Mouse (Mus musculus) ES-E14 (cell line): Measurements from ENCODE around the gene Phkb.

Experiments used
- CHD2 ChIP-seq: IDR thresholded peaks from 2 replicates; pipeline ENCODE4 v1.6.1; 2014; ENCODE audit warnings: mild to moderate bottlenecking, low read depth, low read length, inconsistent platforms
- HCFC1 ChIP-seq: IDR thresholded peaks from 2 replicates; pipeline ENCODE4 v1.6.1; 2012; ENCODE audit warnings: low read length, inconsistent platforms, borderline replicate concordance; ENCODE audit not compliant: insufficient read depth
- MAFK ChIP-seq: IDR thresholded peaks from 2 replicates; pipeline ENCODE4 v1.6.1; 2014; ENCODE audit warnings: mild to moderate bottlenecking, low read depth, low read length, inconsistent platforms; ENCODE audit not compliant: insufficient read depth
- ZC3H11A ChIP-seq: IDR thresholded peaks from 2 replicates; pipeline ENCODE4 v1.6.1; 2012; ENCODE audit warnings: low read depth, mild to moderate bottlenecking, inconsistent platforms, low read length, borderline replicate concordance
- ZNF384 ChIP-seq: IDR thresholded peaks from 2 replicates; pipeline ENCODE4 v1.6.1; 2012; ENCODE audit warnings: low read depth, low read length, inconsistent platforms

GRCm38 (mm10) chr8:86042049-86042448, 201.3 kb downstream of the Phkb start:
- TF ChIP-seq ZNF384 (no peak), ZC3H11A (no peak), HCFC1 (no peak), MAFK (no peak), CHD2 (no peak)
